Mouse (Mus musculus) mouse embryonic stem cell (cell line): ENCODE data around the gene Tigit.

ENCODE experiments used
- in situ Hi-C, 2 experiments: fragments of 300-500 bp; cut with MboI; formaldehyde crosslinking; loops; 1 replicate in 1 of 2; 3 replicates in 1 of 2; pipeline ENCODE4 v1.14.3; 2019 to 2020; ENCODE audit warnings: low sequenced_read_pairs in 2 of 2, low pct_unique_long_range_greater_than_20kb in 1 of 2, mixed read lengths in 1 of 2; ENCODE audit not compliant: unreplicated experiment in 1 of 2

Gene Tigit

DNA sequence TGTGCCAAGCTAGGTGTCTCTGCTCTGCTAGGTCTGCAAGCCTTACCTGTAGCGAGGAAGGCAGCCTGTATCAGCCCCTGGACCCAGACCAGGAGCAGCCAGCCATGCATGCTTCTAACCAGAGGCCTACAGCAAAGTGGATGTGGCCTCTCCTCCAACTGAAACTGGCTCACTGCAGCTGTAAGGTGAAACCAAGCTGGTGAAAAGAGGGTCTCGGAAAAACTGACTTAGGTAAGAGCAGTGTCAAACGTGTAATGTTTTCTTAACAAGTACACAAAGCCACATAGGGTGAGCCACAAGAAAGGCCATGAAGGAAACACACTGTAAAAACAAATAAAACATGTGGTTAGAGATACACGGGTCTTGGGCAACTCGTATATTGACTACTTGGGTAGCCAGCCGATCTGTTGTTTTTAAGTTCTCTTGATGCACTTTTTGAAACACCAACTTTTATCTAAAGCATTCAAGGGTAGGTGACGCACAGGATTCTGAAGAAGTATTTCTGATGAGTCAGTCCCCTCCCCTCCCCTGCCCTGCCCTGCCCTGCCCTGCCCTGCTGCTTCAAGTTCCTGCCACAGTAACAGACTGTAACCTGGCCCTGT, at the start of gene Tigit:
Tigit (minus strand) TSS at position 169 of the 602 bp plus-strand sequence.
- in situ Hi-C loops = no loop called here

DNA sequence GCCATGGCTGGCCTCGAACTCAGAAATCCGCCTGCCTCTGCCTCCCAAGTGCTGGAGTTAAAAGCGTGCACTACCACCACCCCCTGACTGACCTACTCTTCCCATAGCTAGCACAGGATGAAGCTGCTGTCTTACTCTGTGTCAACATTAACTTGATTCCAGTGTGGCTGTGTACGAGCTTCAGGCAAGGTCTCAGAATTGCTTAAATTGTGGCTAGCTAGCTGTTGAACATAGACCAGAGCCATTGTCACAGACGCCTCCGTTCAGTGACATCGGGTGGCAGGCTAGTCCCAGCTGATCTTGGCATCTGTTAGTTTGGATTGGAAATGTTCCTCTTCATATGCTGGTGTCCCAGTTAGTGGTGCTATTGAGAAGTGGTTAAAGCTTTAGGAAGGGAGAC, 47.4 kb upstream of the Tigit start:
- in situ Hi-C loops = no loop called here

DNA sequence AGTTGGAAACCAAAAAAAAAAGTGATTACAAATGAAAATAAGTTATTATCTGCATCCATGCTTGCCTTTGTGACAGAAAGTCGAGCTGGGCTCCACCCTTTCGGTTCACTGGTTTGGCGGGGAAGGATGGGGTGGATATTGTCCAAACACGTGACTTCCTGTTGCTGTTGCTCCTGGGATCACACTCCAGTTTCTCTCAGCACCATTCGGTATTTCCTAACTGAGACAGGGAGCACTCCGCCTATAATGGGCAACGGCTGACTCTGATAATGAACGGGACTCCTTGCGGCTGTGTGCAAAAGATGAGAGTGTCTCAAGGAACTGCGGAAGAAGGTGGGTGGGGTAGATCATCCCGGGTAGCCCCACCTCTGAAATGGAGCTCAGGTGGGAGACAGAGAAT, 46.7 kb upstream of the Tigit start:
- in situ Hi-C loops = no loop called here

DNA sequence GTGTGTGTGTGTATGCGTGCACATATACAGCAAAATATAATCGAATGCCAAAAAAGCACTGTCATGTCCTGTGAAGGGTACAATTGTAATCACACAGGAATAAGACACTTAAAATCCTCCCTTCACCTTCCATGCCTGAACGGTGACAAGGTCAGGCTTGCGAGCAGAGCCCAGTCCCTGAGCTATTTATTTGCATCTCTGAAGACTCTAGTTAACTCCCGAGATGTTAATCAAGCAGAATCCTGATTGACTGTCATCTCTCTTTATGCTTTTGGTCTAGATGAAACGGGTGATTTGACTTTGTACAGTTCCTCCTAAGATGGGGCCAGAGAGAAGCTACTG, 46.2 kb upstream of the Tigit start:
- in situ Hi-C loops = no loop called here

DNA sequence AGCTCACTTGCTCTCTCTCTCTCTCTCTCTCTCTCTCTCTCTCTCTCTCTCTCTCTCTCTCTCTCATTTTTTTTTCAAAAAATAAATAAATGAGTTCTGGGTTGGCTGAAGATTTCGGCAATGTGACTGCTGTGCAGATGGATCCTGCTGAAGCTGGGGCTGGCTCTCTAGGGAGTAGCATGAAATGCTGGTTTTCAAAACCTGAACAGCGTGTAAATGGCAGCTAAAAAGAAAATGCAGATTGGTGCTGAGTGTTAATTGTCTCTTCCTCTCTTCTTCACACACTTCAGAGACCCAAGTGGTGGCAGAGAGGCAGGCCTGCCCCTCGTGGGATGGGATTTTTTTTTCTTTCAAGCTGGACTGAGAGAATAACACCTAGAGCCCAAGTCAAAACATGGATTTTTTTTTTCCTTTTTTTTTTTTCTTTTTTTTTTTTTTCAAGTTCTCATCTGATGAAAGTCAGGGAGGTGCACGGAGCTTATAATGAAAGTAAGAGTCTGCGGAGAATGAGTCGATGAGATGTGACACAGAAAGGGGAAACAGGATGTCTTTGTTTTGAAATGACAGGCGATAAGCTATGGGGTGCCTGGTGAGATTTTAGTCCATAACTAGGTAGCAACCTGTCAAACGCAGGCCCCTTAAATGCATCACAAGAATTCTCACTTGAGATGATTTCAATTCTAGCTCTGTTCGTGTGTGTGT, 45.6 kb upstream of the Tigit start:
- in situ Hi-C loops = no loop called here

DNA sequence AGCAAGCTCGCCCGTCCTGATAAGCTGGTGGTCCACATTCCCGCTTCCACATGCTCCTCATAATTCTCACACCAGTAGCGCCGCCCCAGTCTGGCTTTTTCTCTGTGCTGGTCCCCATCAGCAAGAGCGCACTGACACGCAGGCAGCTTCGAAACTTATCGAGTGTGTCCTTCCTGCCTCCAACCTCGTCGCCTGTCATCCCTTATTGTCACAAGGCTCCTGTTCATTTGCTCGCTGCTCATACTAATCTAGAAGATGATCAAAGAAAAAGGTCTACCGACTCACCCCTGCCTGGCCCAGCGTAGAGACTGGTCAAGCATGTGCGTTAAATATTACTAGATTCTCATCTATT, 45.1 kb upstream of the Tigit start:
- in situ Hi-C loops = no loop called here

DNA sequence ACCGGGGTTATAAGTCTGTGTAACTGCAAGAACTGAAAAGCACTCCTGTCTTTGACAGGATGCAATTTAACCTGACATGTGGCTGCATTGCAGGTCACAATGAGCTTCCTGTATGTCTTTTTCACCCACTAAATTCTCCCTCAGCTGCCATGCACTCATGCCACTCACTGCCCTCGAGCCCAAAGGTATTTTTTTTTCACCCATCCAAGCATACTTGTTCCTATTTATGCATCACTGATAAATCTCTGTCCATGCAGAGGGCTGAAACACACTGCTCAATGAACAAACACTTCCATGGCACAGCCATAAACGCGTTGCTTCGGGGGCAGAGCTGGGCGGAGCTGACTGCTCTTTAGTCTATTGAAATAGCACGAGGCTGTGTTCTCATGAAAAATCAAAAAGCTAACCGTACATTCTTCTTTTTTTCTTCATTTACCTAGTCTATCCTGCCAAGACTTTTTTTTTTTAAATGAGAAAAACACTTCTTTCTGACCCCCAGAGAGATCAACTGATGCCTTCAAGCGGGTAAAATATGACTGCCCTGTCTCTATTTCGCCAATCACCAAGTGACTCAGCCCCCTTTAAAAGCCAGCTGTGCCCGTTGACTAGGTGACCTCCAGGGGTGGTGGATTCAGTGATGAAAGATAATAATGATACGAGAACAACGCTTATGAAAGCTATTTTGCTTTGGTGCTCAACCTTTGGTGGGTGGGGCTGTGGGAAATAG, 44.6 kb upstream of the Tigit start:
- in situ Hi-C loops = no loop called here

DNA sequence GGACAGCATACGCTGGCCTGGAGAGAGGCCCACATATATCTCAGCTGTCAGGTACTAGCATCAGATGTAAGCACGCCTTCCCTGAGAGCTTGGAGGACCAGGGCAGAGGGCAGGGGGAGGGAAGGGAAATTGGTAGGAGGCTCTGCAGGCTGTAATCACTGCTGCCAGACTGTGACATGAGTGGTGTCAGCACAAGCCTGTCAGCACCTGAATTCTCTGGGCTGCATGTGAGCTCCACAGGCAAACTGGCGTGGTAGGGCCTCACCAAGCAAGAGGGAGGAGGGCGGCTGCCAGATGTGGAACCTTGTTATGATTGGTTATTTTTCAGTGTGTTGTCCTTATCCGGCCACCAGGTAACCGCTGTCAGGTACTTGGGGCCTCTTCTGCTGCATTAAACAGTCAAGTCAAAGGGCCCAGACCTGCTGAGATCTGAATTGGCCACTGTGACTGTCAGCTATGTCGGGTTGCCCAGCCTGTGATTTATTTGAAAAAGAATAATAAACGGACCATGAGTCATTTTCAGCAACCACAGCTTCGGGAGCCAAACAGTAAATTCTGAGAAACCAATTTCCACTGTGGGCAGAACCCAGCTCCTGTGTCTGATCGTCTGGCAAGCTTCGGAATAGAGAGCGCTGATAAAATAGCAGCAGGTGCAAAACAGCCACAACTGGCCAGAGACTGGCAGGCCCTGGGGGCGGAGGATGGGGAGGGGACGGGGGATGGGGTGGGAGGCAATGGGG, 38.0 kb upstream of the Tigit start:
- in situ Hi-C loops = no loop called here

DNA sequence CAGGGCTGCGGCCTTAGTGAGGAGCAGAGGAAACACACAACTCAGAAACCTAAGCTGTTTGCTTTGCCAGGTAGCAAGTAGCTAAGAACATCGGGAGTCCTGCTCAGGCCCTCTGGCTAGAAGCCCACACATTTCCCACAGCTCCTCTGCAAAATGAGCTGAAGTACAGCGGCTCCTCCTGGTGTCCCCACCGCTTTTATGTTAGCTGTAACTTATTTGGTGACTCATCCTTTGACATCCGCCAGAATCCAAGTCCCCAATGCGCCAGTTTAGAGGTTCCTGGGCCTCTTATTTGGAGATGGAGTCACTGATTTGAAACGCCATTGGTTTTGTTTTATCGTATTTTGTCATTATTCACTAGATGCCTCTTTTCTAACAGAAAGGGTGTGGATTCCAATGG, 36.6 kb upstream of the Tigit start:
- in situ Hi-C loops = no loop called here

DNA sequence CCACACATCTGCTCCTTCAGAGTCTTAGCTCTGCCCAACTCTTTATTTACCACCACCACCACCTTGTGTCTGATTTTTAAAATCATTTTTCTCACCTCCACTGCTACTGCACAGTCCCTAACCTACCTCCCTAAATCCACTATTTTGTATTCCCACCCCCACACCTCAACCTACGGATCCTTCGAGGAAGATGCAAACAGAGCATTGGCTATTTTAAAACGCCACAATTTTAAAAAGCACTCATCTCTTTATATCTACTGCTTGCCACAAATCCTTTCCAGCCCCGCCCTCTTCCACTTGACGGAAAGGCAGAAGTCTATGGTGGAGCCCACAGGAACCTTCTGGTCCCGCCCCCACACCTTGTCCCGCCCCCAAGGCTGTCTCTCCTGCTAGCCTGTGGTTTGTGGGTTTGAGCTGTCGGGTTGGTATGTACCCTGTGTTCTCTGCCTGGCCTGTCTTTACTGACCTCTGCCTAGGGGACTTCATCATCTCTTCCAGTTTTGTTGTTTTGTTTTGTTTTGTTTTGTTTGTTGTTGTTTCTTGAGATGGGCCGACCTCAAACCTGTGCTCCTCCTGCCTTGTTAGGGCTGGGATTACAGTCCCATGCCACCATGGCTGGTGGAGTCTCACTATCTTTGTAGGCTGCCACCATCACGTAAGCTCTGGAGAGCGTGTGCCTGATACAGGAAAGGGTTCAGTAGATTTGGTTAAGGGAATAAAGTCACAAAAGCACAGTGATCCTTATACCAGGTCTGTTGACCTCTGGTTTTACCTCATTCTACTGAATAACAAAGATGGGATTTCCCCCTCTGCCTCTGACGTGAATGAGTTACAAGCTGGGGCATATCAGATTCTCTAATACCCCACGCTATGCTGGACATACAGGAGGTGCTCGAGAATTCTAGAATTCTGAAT, 35.0 kb upstream of the Tigit start:
- in situ Hi-C loops = no loop called here

DNA sequence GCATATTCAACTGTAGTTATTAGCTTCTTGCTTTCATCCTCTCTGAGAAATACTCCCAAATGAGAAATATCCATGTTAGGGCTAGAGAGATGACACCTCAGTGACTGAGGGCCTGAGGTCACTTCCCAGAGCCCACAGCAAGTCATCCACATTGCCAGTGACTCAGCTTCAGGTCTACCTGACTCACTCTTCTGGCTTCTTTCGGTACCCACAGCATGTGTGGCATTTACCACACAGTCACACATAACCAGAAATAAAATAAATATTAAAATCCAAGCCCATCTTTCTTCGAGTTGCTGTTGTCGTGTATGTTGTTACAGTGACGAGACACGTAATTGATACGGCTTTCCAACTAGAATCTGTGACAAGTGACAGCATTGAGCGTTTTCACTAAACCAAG, 33.8 kb upstream of the Tigit start:
- in situ Hi-C loops = no loop called here

DNA sequence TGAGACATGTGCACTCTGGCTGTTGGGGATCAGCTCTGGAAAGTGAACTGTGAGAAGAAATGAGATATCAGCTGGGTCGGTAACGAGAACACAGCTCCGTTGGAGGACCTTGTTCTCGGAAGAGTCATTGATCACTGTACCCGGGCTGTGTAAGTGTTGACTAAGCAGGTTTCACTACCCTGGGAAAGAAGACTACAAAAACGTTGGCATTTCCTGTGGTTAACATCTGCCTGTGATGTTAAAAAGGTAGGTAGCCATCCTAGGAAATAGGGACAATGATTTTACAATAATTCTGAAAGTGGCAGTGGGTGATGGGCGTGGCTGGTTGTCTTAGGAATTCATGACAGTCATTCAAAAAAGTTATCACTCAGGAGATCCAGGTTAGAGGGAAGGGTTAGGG, 31.9 kb upstream of the Tigit start:
- in situ Hi-C loops = no loop called here

DNA sequence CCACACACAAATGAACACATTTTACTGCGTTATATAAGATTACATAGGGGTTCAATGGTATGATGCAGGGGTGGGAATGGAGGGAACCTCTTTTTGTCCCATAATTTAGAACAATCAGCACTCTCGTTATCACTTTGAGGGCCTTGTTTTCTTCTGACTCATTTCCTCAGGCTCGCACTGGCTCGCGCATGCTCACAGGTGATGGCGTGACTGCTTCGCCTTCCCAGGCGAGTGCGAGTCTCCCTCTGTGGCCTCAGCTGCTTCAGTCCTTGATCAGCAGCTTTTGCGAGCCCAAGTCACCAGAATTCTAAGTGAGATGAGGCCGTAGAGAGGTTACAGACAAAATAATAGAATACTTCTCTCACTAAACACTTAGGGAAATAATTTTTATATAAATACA, 30.2 kb upstream of the Tigit start:
- in situ Hi-C loops = no loop called here

DNA sequence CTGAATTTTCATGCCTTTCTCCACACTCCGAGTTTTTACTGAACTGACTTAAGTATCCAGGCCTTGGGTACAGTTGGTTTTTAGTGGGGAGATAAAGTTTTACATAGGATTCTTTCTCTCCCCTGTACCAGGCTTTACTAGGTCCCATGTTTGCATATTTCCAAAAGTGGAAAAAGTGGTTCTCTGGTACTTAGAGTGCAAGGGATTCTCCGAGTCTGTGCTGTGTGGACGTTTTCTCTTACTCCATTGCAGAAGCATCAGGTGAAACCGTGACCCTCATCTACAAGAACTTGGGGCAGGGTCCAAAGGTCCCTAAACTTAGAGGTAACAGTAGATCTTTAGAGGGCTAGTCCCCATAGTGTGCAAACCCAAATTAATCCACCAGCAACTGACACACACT, 28.7 kb upstream of the Tigit start:
- in situ Hi-C loops = no loop called here

DNA sequence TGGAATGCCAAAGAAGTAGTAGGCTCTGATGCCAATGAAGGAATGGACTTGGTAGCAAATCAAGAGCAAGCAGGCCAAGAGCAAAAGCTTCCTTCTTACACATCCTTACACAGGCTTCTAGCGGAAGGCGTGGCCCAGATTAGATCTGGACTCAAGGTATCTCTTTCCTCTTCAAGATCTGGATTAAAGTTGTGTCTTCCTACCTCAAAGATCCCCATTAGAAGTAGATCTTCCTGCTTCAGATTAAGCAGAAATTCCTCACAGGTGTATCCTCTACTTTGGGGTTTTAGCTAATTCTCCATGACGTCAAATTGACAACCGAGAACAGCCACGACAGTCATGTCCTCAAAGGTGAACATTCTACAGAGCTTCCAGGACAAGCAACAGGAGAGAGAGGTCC, 27.8 kb upstream of the Tigit start:
- in situ Hi-C loops = no loop called here

DNA sequence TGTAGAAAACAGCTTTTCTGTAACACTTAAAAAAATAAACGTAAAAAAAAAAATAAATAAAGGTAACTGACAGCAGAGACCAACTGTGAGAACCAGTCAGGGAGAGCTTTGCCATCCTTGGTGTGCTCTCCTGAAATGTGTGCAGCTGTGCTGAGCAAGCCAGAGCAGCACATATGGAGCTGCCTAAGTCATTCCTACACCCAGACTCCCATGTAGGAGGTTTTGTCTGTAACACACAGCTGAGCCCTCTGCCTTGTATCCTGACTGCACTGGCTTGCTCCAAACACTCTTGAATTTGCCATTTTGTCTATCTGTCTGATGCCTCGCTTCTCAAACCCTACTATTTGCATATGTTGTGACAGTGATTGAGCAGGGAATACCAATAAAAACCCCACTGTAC, 27.0 kb upstream of the Tigit start:
- in situ Hi-C loops = no loop called here

DNA sequence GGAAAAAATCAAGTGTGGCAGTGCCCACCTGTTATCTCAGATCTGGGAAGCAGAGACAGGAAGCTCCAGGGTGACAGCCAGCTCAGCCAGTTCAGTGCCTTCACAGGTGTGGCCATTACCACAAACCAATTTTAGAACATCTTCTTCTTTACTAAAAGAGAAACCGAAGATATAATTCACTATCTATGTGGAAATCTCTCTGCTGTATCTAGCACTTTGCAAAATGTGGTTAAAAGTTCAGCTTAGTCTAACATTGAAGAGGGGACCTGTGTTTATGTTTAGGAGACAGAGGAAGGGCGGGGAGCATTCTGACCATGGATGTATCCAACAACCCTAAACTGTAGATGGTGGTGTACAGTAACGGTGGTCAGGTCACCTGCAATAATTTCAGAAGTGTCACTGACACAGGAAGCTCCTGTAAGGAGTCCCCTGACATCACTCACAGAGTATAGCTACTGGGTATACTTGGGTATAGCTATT, 26.3 kb upstream of the Tigit start:
- in situ Hi-C loops = no loop called here

DNA sequence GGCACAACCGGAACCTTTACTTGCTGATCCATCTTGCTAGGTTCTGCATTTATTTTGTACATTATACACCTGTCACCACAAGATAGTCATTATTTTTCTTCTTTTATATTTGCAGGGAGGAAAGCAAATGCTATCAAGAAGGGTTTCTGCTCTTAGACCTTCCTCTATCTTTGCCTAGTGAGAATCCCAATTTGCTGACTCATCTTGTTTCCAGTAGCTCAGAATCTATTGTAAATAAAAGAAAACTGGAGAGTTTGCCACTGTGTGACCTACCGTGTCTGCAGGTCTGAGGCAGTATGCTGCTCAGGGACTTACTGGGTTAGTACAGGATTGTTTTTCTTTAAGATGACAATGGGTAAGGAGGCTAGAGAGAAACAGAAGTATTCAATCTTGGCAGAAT, 24.0 kb upstream of the Tigit start:
- in situ Hi-C loops = no loop called here
